Mouse (Mus musculus) forebrain, embryonic 11.5 days (tissue): ENCODE measurements around the gene Astn1. TPM values are rescaled to one million over a fixed set of nuclear protein-coding genes. Genes with fewer than 3 reads are reported as not detected.

ENCODE experiments used
- ATAC-seq: fragments of 200-750 bp; cut with Nextera tagmentation; replicated peaks from 2 replicates; pipeline ENCODE4 v1.8.0; 2017; ENCODE audit warnings: moderate TSS enrichment; ENCODE audit not compliant: low FRiP score
- DNase-seq: peaks from one replicate; pipeline ENCODE4 v3.0.0-alpha.2; 2017; ENCODE audit warnings: low spot score
- H3K27ac ChIP-seq: fragments of 300-500 bp; sonication (generic); 2 replicates; pipeline ENCODE4 v1.5.1; 2014; ENCODE audit warnings: low read depth, low read length
- H3K27me3 ChIP-seq: fragments of 300-500 bp; sonication (generic); 2 replicates; pipeline ENCODE4 v1.6.1; 2014; ENCODE audit warnings: mild to moderate bottlenecking, low read length, mixed read lengths; ENCODE audit not compliant: control insufficient read depth, insufficient read depth
- H3K36me3 ChIP-seq: fragments of 300-500 bp; sonication (generic); 2 replicates; pipeline ENCODE4 v1.6.1; 2014; ENCODE audit warnings: mild to moderate bottlenecking, low read length, moderate library complexity, mixed read lengths; ENCODE audit not compliant: control insufficient read depth, insufficient read depth
- H3K4me1 ChIP-seq: fragments of 300-500 bp; sonication (generic); replicated peaks from 2 replicates; pipeline ENCODE4 v1.6.1; 2014; ENCODE audit warnings: low read length, mixed read lengths; ENCODE audit not compliant: control insufficient read depth, insufficient read depth
- H3K4me2 ChIP-seq: fragments of 300-500 bp; sonication (generic); 2 replicates; pipeline ENCODE4 v1.6.1; 2014; ENCODE audit warnings: low read depth, mild to moderate bottlenecking, low read length, moderate library complexity, mixed read lengths; ENCODE audit not compliant: severe bottlenecking
- H3K4me3 ChIP-seq: fragments of 300-500 bp; sonication (generic); 2 replicates; pipeline ENCODE4 v1.5.1; 2014; ENCODE audit warnings: low read depth, low read length
- H3K9ac ChIP-seq: fragments of 300-500 bp; sonication (generic); 2 replicates; pipeline ENCODE4 v1.6.1; 2014; ENCODE audit warnings: low read length
- H3K9me3 ChIP-seq: fragments of 300-500 bp; sonication (generic); 2 replicates; pipeline ENCODE4 v1.6.1; 2016; ENCODE audit warnings: low read length, mixed read lengths; ENCODE audit not compliant: control insufficient read depth
- WGBS: fragments of 180-500 bp; shearing (Covaris S2); extraction: QIAGEN DNeasy Blood & Tissue Kit; methylation state at CpG from one replicate; pipeline ENCODE4 v1.1.7; 2014; 5-methylcytosine and 5-hydroxymethylcytosine counted together
- polyA plus RNA-seq: library from polyadenylated mRNA; unstranded; fragments of >200 nt; fragmentation: Nextera tagmentation; extraction: Ambion mirVana; gene quantifications from 2 replicates; pipeline ENCODE4 v1.2.1, GENCODE M21; 2014

Astn1 gene
- polyA plus RNA-seq, 1 experiment from 2014 or later = 19.5 TPM

DNA sequence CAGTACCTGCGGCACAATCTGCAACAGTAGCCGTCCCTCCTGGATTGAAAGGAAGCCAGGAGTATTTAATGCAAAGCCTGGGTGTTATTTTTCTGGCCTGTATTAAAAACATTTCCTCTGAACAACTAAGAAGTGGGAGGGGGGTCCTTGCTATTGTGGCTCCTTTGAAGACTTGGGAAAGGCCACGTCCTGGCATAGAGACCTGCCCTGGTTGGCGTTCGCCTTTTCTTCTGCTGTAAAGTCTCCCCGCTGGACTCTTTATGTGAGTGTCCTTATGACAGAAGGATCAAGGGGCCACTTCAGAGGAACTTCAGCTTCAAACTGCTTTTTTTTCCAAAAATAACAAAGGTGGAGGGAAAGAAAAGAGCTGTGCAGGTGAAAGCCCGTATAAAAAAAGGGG lies 85.9 kb downstream of the Astn1 start:
- H3K27ac ChIP-seq = no peak overlapping the region
- H3K27me3 ChIP-seq = no peaks in the 10 kb centered on the region
- no peak for DNase-seq

DNA sequence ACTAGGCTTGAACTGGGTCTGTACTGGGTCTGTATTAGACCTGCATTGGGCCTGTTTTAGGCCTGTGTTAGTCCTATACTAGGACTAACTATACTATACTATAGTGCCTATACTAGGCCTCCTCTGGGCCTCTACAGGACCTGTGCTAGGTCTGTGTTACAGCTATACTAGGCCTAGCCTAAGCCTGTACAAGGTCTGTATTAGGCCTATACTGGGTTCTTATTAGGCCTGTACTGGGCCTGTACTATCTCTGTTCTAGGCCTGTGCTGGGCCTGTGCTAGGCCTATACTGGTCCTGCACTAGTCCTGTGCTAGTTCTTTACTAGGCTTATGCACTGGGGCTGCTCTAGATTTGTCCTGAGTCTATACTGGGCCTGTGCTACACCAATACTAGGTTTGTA lies 90.6 kb downstream of the Astn1 start:
- DNase-seq (no peak), ATAC-seq (no peak)
- no peaks in the 10 kb centered on the region for H3K27me3 ChIP-seq
- H3K9me3 ChIP-seq = no peaks in the 10 kb centered on the region
- H3K4me1 ChIP-seq = no peaks in the 10 kb centered on the region
- H3K27ac ChIP-seq = no peak overlapping the region
- no peak overlapping the region for H3K4me3 ChIP-seq
- no peaks in the 10 kb centered on the region for H3K36me3 ChIP-seq
- no peak overlapping the region for H3K4me2 ChIP-seq
- H3K9ac ChIP-seq = no peak overlapping the region

More for the DNA sequence above, 85.9 kb downstream of the Astn1 start:
- ATAC-seq = no peak
- Histone ChIP-seq H3K4me3 (no peak overlapping the region), H3K36me3 (no peaks in the 10 kb centered on the region), H3K9me3 (no peaks in the 10 kb centered on the region), H3K4me1 (no peaks in the 10 kb centered on the region), H3K4me2 (no peak overlapping the region), H3K9ac (no peak overlapping the region)
- WGBS = 55% methylated on average over 7 of the region's 7 CpGs

DNA sequence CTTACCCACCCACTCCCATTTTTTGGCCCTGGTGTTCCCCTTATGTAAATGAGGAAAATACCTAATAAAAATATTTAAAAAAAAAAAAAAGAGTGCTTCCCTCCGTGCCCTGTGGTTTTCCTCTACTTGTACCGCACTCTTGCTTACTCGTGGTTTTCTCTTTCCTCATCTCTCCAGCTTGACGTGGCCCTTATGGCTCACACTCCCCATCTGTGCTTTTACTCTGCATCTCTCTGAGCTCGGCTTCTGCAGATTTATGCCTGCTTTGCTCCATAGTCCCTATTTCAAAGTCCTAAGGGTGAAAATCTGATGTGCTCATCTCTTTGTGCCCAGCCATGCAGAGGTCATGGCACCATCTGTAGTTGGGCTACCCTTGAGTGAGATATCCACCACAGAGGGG lies 91.5 kb downstream of the Astn1 start:
- 94% methylated on average over 5 of the region's 5 CpGs for WGBS
- no peak overlapping the region for H3K4me3 ChIP-seq
- no peak for ATAC-seq
- no peak for DNase-seq
- no peaks in the 10 kb centered on the region for H3K4me1 ChIP-seq
- no peak overlapping the region for H3K4me2 ChIP-seq
- no peaks in the 10 kb centered on the region for H3K27me3 ChIP-seq
- no peak overlapping the region for H3K27ac ChIP-seq
- H3K9ac ChIP-seq = no peak overlapping the region
- H3K9me3 ChIP-seq = no peaks in the 10 kb centered on the region
- no peaks in the 10 kb centered on the region for H3K36me3 ChIP-seq

DNA sequence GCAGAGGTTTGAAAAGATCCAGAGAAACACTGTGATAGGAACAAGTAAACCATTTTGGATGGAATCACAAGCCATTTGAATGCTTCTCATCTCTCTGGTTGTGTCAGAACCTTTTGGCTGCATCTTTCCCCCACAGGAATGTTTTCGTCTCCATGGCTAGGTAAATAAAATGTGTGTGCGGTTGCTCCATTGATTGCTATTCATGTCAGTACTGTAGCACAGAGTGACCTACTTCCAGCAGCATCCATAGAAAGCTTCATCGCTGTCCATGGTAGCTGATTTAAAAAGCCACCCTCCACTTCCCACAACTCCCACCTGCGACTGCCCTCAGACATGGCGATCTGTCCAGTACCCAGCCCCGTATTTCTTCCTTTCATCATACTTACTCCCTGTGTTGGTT lies 101.9 kb downstream of the Astn1 start:
- Histone ChIP-seq H3K27ac (no peak overlapping the region), H3K27me3 (no peaks in the 10 kb centered on the region), H3K9ac (no peak overlapping the region), H3K9me3 (no peaks in the 10 kb centered on the region), H3K4me3 (no peak overlapping the region), H3K36me3 (no peaks in the 10 kb centered on the region), H3K4me2 (no peak overlapping the region), H3K4me1 (no peaks in the 10 kb centered on the region)
- no peak for ATAC-seq
- DNase-seq = no peak
- 70% methylated on average over 6 of the region's 6 CpGs for WGBS

DNA sequence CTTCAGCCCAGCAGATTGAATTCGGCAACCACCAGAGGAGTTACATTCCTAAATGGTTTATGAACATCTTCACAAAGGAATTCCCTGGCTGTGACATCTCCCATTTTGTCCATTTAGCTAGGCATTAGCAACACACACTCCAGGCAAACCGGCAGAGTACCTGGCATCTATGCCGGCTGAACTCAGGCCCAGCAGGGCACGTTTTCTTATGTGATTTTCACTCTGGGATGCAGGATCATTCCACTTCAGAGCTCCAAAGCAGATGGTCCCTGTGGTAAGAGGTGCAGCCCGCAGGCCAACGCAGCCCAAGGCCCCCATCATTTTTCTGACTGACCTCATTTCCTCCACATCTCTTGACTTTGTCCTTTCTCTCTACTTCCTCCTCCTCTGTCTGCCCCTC lies 103.2 kb downstream of the Astn1 start:
- Histone ChIP-seq H3K4me2 (no peak overlapping the region), H3K9me3 (no peaks in the 10 kb centered on the region), H3K27me3 (no peaks in the 10 kb centered on the region), H3K27ac (no peak overlapping the region), H3K4me1 (no peaks in the 10 kb centered on the region), H3K4me3 (no peak overlapping the region), H3K36me3 (no peaks in the 10 kb centered on the region), H3K9ac (no peak overlapping the region)
- DNase-seq (no peak), ATAC-seq (no peak)
- 54% methylated on average over 6 of the region's 6 CpGs for WGBS

DNA sequence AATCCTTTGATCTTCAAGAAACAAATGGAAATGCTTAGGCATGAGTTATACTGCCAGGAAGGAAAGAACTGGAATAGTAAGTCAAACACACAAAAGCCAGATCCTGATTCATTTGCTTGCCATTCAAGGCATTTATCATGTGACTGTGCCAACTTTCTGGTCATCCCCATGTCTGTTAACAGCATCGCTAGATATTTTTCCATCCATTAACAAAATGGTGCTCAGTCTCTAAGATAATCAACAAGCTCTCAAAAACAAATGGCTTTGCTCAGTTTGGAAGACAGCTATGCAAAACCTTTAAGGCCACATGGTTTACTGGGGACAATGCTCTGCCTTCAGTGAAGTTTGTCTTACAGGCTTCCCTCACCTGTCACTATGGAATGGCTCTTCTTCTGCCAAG lies 115.8 kb downstream of the Astn1 start:
- no peak overlapping the region for H3K4me2 ChIP-seq
- no peak for DNase-seq
- WGBS = 97% methylated on average over 1 of the region's 1 CpGs

DNA sequence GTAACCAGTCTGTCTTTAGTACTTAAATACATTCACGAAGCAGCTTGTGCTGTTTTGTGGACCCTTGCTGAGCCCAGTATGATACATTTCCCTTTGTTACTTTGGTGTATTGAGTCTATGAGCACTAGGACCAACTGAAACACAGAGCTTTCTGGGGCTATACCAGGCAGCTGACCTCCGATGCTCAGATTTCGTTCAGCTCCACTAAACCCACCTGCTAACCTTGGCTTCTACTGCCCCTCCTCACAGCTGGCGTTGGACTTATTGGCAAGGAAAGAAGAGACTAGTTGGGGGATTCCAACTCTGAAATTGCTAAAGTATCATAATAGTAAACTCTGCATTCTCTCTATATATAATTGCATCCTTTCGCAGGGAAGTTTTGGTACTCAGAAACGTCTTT lies 118.2 kb downstream of the Astn1 start:
- 81% methylated on average over 6 of the region's 6 CpGs for WGBS
- no peaks in the 10 kb centered on the region for H3K4me1 ChIP-seq

More for the DNA sequence above, 115.8 kb downstream of the Astn1 start:
- Histone ChIP-seq H3K9ac (no peak overlapping the region), H3K36me3 (no peaks in the 10 kb centered on the region), H3K27ac (no peak overlapping the region), H3K4me3 (no peak overlapping the region), H3K27me3 (no peaks in the 10 kb centered on the region), H3K4me1 (no peaks in the 10 kb centered on the region), H3K9me3 (no peaks in the 10 kb centered on the region)
- no peak for ATAC-seq

DNA sequence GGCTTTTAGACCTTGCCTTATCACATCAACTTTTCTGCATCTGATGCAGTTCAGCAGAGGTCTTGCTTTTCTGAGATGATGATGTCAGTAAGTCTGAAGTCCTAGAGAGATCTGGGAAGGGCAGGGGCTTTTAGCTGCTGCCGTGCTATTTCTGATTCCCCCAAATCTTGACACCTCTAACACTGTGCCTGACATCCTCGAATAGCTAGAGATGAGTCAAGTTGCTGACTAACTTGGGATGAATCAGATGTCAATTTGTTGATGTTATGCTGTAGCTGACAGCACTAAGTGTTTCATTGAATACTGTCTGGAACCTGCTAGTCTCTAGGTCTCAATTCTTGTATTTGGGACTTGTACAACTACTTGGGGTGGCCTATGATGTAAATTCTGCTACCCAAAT lies 121.7 kb downstream of the Astn1 start:
- Histone ChIP-seq H3K4me3 (no peak overlapping the region), H3K27ac (no peak overlapping the region), H3K4me2 (no peak overlapping the region), H3K9me3 (no peaks in the 10 kb centered on the region), H3K4me1 (no peaks in the 10 kb centered on the region; the same call in 1 of the 2 replicates), H3K36me3 (no peaks in the 10 kb centered on the region), H3K27me3 (no peaks in the 10 kb centered on the region), H3K9ac (no peak overlapping the region)
- DNase-seq (no peak), ATAC-seq (no peak)
- 86% methylated on average over 2 of the region's 2 CpGs for WGBS

More for the DNA sequence above, 118.2 kb downstream of the Astn1 start:
- Histone ChIP-seq H3K36me3 (no peaks in the 10 kb centered on the region), H3K4me3 (no peak overlapping the region), H3K9me3 (no peaks in the 10 kb centered on the region), H3K27ac (no peak overlapping the region), H3K27me3 (no peaks in the 10 kb centered on the region), H3K4me2 (no peak overlapping the region), H3K9ac (no peak overlapping the region)
- no peak for ATAC-seq
- DNase-seq = no peak

DNA sequence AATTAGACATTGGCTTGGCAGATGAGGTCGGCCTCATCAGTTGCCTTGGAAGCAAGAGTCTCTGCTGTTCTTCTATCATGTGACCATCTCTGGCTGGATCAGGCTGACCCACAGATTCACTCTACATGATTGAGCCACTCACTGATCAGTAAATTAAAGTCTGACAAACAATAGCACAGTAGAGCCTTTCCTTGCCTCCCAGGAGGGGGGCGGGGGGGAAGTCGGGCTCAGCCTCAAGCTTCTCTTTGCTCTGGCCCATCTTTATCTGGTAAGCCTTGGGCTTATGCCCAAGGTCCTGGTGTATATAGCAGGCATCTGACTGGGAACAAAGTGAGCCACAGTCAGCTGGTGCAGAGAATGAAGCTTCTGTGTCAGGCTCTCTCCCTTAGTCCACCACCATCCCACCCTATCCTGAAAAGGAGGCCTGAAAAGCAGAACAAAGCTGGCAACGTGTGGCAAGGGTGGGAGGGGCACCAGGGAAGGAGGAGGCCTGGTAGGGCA lies 127.5 kb downstream of the Astn1 start:
- H3K36me3 ChIP-seq = no peaks in the 10 kb centered on the region
- H3K27me3 ChIP-seq = no peaks in the 10 kb centered on the region
- no peak overlapping the region for H3K4me3 ChIP-seq
- H3K9ac ChIP-seq = no peak overlapping the region
- peak; percentile 66 for DNase-seq
- peak; percentile 85 for ATAC-seq
- 0 out of 2 replicates have a peak overlapping the region, but pooled peaks have one; percentile 15 for H3K4me2 ChIP-seq
- 14% methylated on average over 4 of the region's 4 CpGs for WGBS
- H3K27ac ChIP-seq = peak overlapping the region; percentile 64
- peaks cover 6% of the 10 kb centered on the region for H3K4me1 ChIP-seq
- H3K9me3 ChIP-seq = no peaks in the 10 kb centered on the region
